Mouse (Mus musculus): ENCODE measurements around the gene Nr1h4.

DNA sequence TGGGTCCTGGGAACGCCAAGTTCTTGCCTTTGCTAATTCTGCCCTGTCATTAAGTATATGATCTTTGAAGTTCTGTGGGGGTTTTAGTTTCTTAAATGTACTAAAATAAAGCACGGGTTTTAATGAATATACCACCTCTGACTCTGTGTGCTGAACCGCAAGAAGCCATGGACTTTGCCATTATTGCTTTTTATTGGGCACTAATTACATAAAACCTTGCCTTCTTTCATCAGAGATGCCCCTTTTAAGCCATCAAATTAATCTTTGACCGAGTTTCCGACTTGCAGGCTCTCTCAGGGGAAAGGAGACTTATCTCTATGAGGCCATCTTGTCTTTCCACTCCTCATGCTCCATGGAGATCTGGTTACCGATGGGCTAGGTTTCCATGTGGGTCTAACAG lies 20.8 kb downstream of the Nr1h4 start:
- TF ChIP-seq CTCF (IDR thresholded peaks at IDR 0.05; ENCODE audit: insufficient read depth, low read depth, low read length) (no peak), POLR2A (IDR thresholded peaks at IDR 0.05; ENCODE audit: insufficient read depth, low read depth, low read length) (no peak)
